Mouse (Mus musculus) hindbrain, embryonic 11.5 days (tissue): ENCODE measurements around the gene Krtap11-1. TPM values are rescaled to one million over a fixed set of nuclear protein-coding genes. Genes with fewer than 3 reads are reported as not detected.
A peak's percentile ranks its signal among the peaks of the same experiment; 100 is the strongest.

Experiments used
- ATAC-seq: fragments of 200-750 bp; cut with Nextera tagmentation; 2 replicates; pipeline ENCODE4 v1.8.0; 2017; ENCODE audit warnings: mild to moderate bottlenecking, moderate TSS enrichment, moderate library complexity; ENCODE audit not compliant: low FRiP score
- DNase-seq: peaks from one replicate; pipeline ENCODE4 v3.0.0-alpha.2; 2015; ENCODE audit warnings: low spot score
- H3K27ac ChIP-seq: fragments of 300-500 bp; sonication (generic); 2 replicates; pipeline ENCODE4 v1.5.1; 2014; ENCODE audit warnings: mild to moderate bottlenecking, low read depth, low read length
- H3K27me3 ChIP-seq: fragments of 300-500 bp; sonication (generic); 2 replicates; pipeline ENCODE4 v1.6.1; 2014; ENCODE audit warnings: mild to moderate bottlenecking, low read length, moderate library complexity, mixed read lengths; ENCODE audit not compliant: control insufficient read depth, insufficient read depth
- H3K36me3 ChIP-seq: fragments of 300-500 bp; sonication (generic); 2 replicates; pipeline ENCODE4 v1.6.1; 2014; ENCODE audit warnings: mild to moderate bottlenecking, low read length, moderate library complexity, mixed read lengths; ENCODE audit not compliant: control insufficient read depth, insufficient read depth
- H3K4me1 ChIP-seq: fragments of 300-500 bp; sonication (generic); replicated peaks from 2 replicates; pipeline ENCODE4 v1.6.1; 2014; ENCODE audit warnings: low read length, mixed read lengths; ENCODE audit not compliant: control insufficient read depth, insufficient read depth
- H3K4me2 ChIP-seq: fragments of 300-500 bp; sonication (generic); replicated peaks from 2 replicates; pipeline ENCODE4 v1.6.1; 2014; ENCODE audit warnings: mild to moderate bottlenecking, low read depth, low read length
- H3K4me3 ChIP-seq: fragments of 300-500 bp; sonication (generic); 2 replicates; pipeline ENCODE4 v1.5.1; 2014; ENCODE audit warnings: low read depth, low read length
- H3K9ac ChIP-seq: fragments of 300-500 bp; sonication (generic); 2 replicates; pipeline ENCODE4 v1.6.1; 2014; ENCODE audit warnings: low read depth, low read length
- H3K9me3 ChIP-seq: fragments of 300-500 bp; sonication (generic); 2 replicates; pipeline ENCODE4 v1.6.1; 2016; ENCODE audit warnings: low read length; ENCODE audit not compliant: control insufficient read depth
- WGBS: fragments of 180-500 bp; shearing (Covaris S2); extraction: QIAGEN DNeasy Blood & Tissue Kit; methylation state at CpG from one replicate; pipeline ENCODE4 v1.1.7; 2014; 5-methylcytosine and 5-hydroxymethylcytosine counted together
- polyA plus RNA-seq: library from polyadenylated mRNA; unstranded; fragments of >200 nt; fragmentation: Nextera tagmentation; extraction: Ambion mirVana; gene quantifications from 2 replicates; pipeline ENCODE4 v1.2.1, GENCODE M21; 2014

The Krtap11-1 gene
- polyA plus RNA-seq, 1 experiment from 2014 or later, result not detected

DNA sequence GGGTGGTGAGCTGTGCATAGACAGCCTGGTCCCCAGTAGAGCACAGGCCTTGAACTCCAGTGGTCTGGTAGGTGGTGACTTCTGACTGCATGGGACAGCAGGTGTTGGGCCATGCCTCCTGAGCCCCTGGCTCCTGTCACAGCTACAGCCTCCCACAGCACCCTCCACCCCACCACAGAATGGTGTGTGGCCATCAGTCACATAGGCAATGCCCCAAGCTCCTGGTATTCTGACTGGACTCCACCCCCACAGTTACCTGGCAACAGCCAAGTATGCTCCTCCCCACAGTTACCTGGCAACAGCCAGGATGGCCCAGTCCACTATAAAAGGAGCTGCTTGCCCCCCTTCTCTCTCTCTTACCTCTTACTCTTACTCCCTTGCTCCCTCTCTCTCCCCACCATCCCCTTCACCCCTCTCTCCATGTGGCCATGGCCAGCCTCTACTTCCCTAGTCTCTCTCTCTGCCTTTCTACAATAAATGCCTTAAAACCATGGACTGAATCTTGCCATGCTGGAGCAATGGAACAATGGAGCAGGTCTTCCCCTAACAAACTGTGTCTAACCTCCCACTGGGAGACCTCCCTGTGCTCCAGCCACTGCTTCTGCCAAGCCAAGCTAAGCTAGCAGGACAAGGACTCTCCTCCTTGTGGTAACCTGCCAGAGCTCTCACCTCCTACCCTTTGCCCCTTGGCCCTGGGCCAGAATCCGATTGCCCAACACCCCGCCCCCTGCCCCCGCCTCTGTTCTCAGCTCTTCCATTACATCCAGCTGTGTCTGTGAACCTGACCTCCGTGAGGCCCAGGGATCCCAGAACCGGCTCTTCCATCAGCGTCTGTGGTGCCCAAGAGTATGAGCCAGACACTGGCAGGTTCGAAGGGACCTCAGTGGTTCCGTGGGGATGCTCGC lies 14.9 kb upstream of the Krtap11-1 start:
- 59% methylated on average over 9 of the region's 9 CpGs for WGBS
- Histone ChIP-seq H3K9ac (no peak overlapping the region), H3K9me3 (no peaks in the 10 kb centered on the region), H3K36me3 (no peaks in the 10 kb centered on the region), H3K4me3 (no peak overlapping the region), H3K4me2 (no peak overlapping the region), H3K27me3 (no peaks in the 10 kb centered on the region), H3K4me1 (no peaks in the 10 kb centered on the region), H3K27ac (no peak overlapping the region)
- peak; percentile 55 for ATAC-seq
- DNase-seq, result no peak

DNA sequence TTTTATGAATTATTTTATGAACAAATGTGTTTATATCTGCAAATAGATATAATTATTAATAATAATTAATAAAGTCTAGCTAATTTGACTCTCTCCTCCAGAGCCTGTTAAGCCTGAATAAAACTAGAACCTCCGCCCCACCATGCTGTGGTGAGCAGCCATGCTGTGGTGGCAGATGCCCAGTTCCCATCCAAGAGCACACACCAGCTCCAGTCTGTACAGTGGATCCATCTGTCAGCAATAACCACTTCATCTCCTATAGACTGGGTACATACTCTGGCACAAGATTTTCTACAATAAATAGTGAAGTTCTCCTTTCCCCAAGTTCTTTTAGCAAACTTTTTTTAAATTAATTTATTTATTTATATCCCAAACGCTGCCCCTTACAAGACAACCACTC lies 10.7 kb upstream of the Krtap11-1 start:
- no peak overlapping the region for H3K27ac ChIP-seq
- WGBS, result 88% methylated on average over 2 of the region's 2 CpGs
- no peak overlapping the region for H3K9ac ChIP-seq
- H3K36me3 ChIP-seq, result no peaks in the 10 kb centered on the region
- no peaks in the 10 kb centered on the region for H3K27me3 ChIP-seq
- H3K4me2 ChIP-seq, result no peak overlapping the region
- H3K4me1 ChIP-seq, result no peaks in the 10 kb centered on the region
- no peak for DNase-seq
- no peaks in the 10 kb centered on the region for H3K9me3 ChIP-seq
- no peak overlapping the region for H3K4me3 ChIP-seq
- ATAC-seq, result peak; percentile 55; the same call in 1 of the 2 replicates

DNA sequence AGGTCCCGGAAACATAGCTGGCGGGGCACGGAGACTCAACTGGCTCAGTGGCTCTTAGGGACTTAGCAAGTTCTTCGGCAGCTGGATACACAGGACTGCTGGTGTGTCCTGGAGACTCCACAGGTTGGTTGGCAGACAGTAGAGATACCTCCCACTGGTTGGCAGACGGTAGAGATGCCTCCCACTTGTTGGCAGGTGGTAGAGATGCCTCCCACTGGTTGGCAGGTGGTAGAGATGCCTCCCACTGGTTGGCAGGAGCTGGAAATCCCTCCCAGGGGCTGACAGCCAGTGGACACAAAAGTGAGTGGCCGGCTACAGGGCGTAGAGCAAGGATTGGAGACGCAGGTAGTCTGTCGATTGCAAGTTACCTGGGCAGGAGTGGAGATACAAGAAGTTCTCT lies 467 bp downstream of the Krtap11-1 start:
- Histone ChIP-seq H3K27ac (no peak overlapping the region), H3K9me3 (no peaks in the 10 kb centered on the region), H3K4me1 (no peaks in the 10 kb centered on the region), H3K4me2 (no peak overlapping the region), H3K9ac (no peak overlapping the region), H3K4me3 (no peak overlapping the region), H3K36me3 (no peaks in the 10 kb centered on the region), H3K27me3 (no peaks in the 10 kb centered on the region)
- DNase-seq, result no peak
- WGBS, result 92% methylated on average over 9 of the region's 9 CpGs
- no peak for ATAC-seq

DNA sequence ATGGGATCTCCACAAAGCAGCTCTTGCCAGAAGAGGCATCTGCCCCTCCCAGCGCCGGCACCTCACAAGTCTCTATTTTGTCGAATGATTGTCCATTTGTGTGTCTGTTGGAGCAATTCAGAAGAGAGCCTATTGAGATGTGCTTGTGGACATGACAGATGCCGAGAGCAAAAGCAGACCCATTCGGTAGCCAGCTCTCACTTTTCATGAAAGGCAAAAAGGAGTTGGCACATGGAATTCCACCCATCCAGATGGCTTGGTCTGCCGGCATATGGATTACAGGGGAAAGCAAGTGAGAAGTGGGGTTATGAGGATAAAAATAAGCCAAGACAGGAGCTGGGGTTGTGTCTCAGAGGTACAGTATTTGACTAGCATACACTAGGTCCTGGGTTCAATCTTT lies 1.8 kb downstream of the Krtap11-1 start:
- DNase-seq, result no peak
- 74% methylated on average over 6 of the region's 6 CpGs for WGBS

DNA sequence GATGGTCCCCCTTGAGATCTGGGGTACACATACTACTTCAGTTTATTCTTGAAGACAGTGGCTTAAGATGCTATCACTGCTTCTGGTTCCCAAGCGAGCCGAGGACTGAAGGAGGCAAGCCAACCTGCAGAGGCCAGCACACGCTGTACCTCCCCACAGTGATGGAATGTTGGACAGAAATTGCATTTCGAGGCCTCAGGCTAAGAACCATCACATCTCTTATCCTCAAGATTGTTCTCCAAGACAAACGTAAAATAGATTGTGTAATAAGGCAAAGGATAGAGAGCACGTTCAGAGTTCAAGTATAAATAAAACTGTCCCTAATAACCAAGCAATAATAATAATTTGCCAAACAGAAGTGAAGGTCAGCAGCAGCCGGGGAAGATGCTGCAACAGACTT lies 2.8 kb downstream of the Krtap11-1 start:
- no peaks in the 10 kb centered on the region for H3K36me3 ChIP-seq
- H3K9me3 ChIP-seq, result no peaks in the 10 kb centered on the region
- no peaks in the 10 kb centered on the region for H3K27me3 ChIP-seq
- WGBS, result 83% methylated on average over 7 of the region's 7 CpGs
- H3K4me2 ChIP-seq, result no peak overlapping the region
- no peak for ATAC-seq
- H3K9ac ChIP-seq, result no peak overlapping the region
- no peak for DNase-seq
- H3K27ac ChIP-seq, result no peak overlapping the region
- no peaks in the 10 kb centered on the region for H3K4me1 ChIP-seq
- H3K4me3 ChIP-seq, result no peak overlapping the region

More for the DNA sequence above, 1.8 kb downstream of the Krtap11-1 start:
- H3K4me3 ChIP-seq, result no peak overlapping the region
- no peak overlapping the region for H3K9ac ChIP-seq
- no peaks in the 10 kb centered on the region for H3K36me3 ChIP-seq
- H3K9me3 ChIP-seq, result no peaks in the 10 kb centered on the region
- H3K27me3 ChIP-seq, result no peaks in the 10 kb centered on the region
- H3K4me1 ChIP-seq, result no peaks in the 10 kb centered on the region
- no peak for ATAC-seq
- no peak overlapping the region for H3K27ac ChIP-seq
- H3K4me2 ChIP-seq, result no peak overlapping the region

DNA sequence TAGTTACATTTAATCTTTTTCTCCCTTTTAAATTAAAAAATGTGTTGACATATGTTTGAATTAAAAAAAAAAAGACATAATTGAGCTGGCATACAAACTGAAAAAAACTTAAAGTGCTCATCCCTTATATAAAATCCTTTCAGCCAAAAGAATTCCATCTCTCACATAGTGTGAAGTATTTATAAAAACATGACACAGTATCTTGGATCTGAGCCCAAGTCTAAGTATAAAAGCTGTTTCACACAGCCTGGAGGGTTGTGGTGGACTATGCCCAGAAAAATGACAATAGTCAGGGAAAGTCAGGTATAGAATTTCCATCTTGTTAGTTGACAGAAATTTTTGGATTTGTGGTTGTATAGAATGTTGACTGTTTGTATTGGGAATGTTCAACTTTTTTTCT lies 20.7 kb downstream of the Krtap11-1 start:
- no peaks in the 10 kb centered on the region for H3K9me3 ChIP-seq
- H3K27ac ChIP-seq, result no peak overlapping the region
- H3K4me3 ChIP-seq, result no peak overlapping the region
- H3K36me3 ChIP-seq, result no peaks in the 10 kb centered on the region
- no peak overlapping the region for H3K4me2 ChIP-seq
- no peaks in the 10 kb centered on the region for H3K27me3 ChIP-seq
- no peak overlapping the region for H3K9ac ChIP-seq
- no peak for DNase-seq
- no peaks in the 10 kb centered on the region for H3K4me1 ChIP-seq
- ATAC-seq, result no peak

DNA sequence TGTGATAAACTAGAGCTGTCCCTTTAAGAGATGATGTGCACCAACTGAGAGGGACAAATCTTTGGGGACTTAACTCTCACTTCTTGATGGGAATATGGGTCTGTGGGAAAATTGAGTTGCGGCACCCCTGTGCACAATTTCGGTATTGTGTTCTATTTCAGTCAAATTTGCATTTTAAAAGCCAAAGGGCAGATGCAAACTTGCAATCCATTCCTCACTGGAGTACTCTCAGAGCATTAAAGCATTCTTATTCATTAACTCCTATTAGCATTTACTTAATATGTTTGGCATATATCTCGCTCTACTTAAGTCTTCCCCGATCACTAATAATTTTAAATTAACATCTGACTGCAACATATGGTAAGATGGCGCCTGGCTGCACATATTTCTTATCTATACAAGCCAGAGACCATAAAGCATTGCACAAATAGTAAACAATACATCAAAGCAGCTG lies 32.9 kb downstream of the Krtap11-1 start:
- Histone ChIP-seq H3K9ac (no peak overlapping the region), H3K36me3 (no peaks in the 10 kb centered on the region), H3K4me1 (no peaks in the 10 kb centered on the region), H3K4me3 (no peak overlapping the region), H3K27me3 (no peaks in the 10 kb centered on the region), H3K9me3 (no peaks in the 10 kb centered on the region), H3K4me2 (no peak overlapping the region), H3K27ac (no peak overlapping the region)
- ATAC-seq (peak; percentile 62), DNase-seq (no peak)
- 60% methylated on average over 5 of the region's 5 CpGs for WGBS

DNA sequence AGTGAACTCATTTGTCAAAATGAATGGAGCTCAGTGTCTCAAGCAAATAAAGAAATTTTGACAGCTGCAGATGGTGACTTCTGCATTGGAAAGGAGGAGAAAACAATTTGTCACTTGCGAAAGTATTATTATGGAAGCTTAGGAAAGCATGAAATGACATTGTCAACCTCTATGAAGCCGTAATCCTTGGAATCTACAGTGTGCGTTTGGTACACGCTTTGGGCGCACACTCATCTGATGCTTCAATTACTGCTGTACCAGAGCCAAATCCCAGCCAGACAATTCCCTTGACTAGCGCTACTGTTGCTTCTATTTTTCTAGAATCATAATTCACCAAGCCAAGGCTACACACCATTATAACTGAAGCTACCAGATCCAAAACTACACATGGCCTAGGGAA lies 33.6 kb downstream of the Krtap11-1 start:
- ATAC-seq (no peak), DNase-seq (no peak)
- 89% methylated on average over 6 of the region's 6 CpGs for WGBS
- no peak overlapping the region for H3K27ac ChIP-seq
- H3K4me1 ChIP-seq, result no peaks in the 10 kb centered on the region
- no peak overlapping the region for H3K9ac ChIP-seq
- H3K9me3 ChIP-seq, result no peaks in the 10 kb centered on the region
- H3K4me3 ChIP-seq, result no peak overlapping the region
- no peaks in the 10 kb centered on the region for H3K36me3 ChIP-seq
- no peak overlapping the region for H3K4me2 ChIP-seq
- H3K27me3 ChIP-seq, result no peaks in the 10 kb centered on the region

DNA sequence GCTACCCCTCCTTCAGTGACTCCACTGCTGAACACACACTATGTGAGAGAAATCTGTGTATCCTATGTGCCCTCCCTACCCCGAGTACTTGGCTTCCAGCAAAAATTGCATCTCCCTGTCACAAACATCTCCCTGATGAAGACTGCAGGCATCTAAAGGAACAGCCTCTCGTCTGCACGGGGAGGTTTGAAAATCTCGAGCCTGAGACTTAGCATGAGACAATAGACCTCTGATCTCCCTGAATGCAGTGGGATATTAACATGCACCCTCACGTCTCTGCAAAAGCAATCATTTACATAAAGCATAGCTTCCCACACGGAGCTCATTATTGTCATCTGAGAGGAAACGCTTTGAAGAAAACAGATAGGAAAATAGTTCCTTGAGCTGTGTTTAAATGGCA lies 40.4 kb downstream of the Krtap11-1 start:
- no peak overlapping the region for H3K4me3 ChIP-seq
- H3K9ac ChIP-seq, result no peak overlapping the region
- no peaks in the 10 kb centered on the region for H3K27me3 ChIP-seq
- H3K4me2 ChIP-seq, result no peak overlapping the region
- H3K27ac ChIP-seq, result peak overlapping the region; percentile 51
- peaks cover 3% of the 10 kb centered on the region for H3K4me1 ChIP-seq
- WGBS, result 27% methylated on average over 7 of the region's 7 CpGs
- H3K9me3 ChIP-seq, result no peaks in the 10 kb centered on the region
- no peaks in the 10 kb centered on the region for H3K36me3 ChIP-seq
- ATAC-seq (peak; percentile 83), DNase-seq (peak; percentile 46)
